Mouse (Mus musculus): ENCODE measurements around the gene Bcl6. TPM values are rescaled to one million over a fixed set of nuclear protein-coding genes. Genes with fewer than 3 reads are reported as not detected.
A peak's percentile ranks its signal among the peaks of the same experiment; 100 is the strongest.

Bcl6 gene
- polyA plus RNA-seq, 1 experiment = 47.5 TPM

GRCm38 (mm10) chr16:23978495-23978894, 10.2 kb downstream of the Bcl6 start:
- Histone ChIP-seq H3K4me3 (ENCODE audit: insufficient read depth, low read length) (no peak overlapping the region), H3K4me1 (ENCODE audit: control insufficient read depth, insufficient read depth, low read length) (peaks cover 44% of the 10 kb centered on the region), H3K27ac (ENCODE audit: insufficient read depth, low read depth, low read length) (peak overlapping the region; percentile 15; the same call in 1 of the 2 replicates)
- TF ChIP-seq POLR2A (IDR thresholded peaks at IDR 0.05; ENCODE audit: borderline replicate concordance, low read depth, low read length) (no peak), CTCF (IDR thresholded peaks at IDR 0.05; ENCODE audit: low read depth, low read length) (no peak)

GRCm38 (mm10) chr16:23977732-23978131, 10.9 kb downstream of the Bcl6 start:
- peaks cover 43% of the 10 kb centered on the region for H3K4me1 ChIP-seq (ENCODE audit: control insufficient read depth, insufficient read depth, low read length)
- TF ChIP-seq CTCF (IDR thresholded peaks at IDR 0.05; ENCODE audit: low read depth, low read length) = no peak
- TF ChIP-seq POLR2A (IDR thresholded peaks at IDR 0.05; ENCODE audit: borderline replicate concordance, low read depth, low read length) = no peak
- H3K27ac ChIP-seq (ENCODE audit: insufficient read depth, low read depth, low read length) = peak overlapping the region; percentile 46
- no peak overlapping the region for H3K4me3 ChIP-seq (ENCODE audit: insufficient read depth, low read length)

GRCm38 (mm10) chr16:23976196-23976595, 12.5 kb downstream of the Bcl6 start:
- Histone ChIP-seq H3K27ac (ENCODE audit: insufficient read depth, low read depth, low read length) (0 out of 2 replicates have a peak overlapping the region, but pooled peaks have one; percentile 28), H3K4me1 (ENCODE audit: control insufficient read depth, insufficient read depth, low read length) (peaks cover 43% of the 10 kb centered on the region), H3K4me3 (ENCODE audit: insufficient read depth, low read length) (no peak overlapping the region)
- TF ChIP-seq CTCF (IDR thresholded peaks at IDR 0.05; ENCODE audit: low read depth, low read length) (no peak), POLR2A (IDR thresholded peaks at IDR 0.05; ENCODE audit: borderline replicate concordance, low read depth, low read length) (no peak)

GRCm38 (mm10) chr16:23973635-23974367, 14.9 kb downstream of the Bcl6 start:
- Histone ChIP-seq H3K27ac (ENCODE audit: insufficient read depth, low read depth, low read length) (no peak overlapping the region), H3K4me3 (ENCODE audit: insufficient read depth, low read length) (no peak overlapping the region), H3K4me1 (ENCODE audit: control insufficient read depth, insufficient read depth, low read length) (peaks cover 22% of the 10 kb centered on the region)
- TF ChIP-seq POLR2A (IDR thresholded peaks at IDR 0.05; ENCODE audit: borderline replicate concordance, low read depth, low read length) (no peak), CTCF (IDR thresholded peaks at IDR 0.05; ENCODE audit: low read depth, low read length) (no peak)

GRCm38 (mm10) chr16:23972901-23973300, 15.8 kb downstream of the Bcl6 start:
- no peak overlapping the region for H3K4me3 ChIP-seq (ENCODE audit: insufficient read depth, low read length)

GRCm38 (mm10) chr16:23972126-23972740, 16.4 kb downstream of the Bcl6 start:
- peaks cover 11% of the 10 kb centered on the region for H3K4me1 ChIP-seq (ENCODE audit: control insufficient read depth, insufficient read depth, low read length)
- H3K27ac ChIP-seq (ENCODE audit: insufficient read depth, low read depth, low read length) = no peak overlapping the region
- H3K4me3 ChIP-seq (ENCODE audit: insufficient read depth, low read length) = no peak overlapping the region
- no peak for TF ChIP-seq POLR2A (IDR thresholded peaks at IDR 0.05; ENCODE audit: borderline replicate concordance, low read depth, low read length)
- TF ChIP-seq CTCF (IDR thresholded peaks at IDR 0.05; ENCODE audit: low read depth, low read length) = no peak

More at GRCm38 (mm10) chr16:23972901-23973300, 15.8 kb downstream of the Bcl6 start:
- Histone ChIP-seq H3K4me1 (ENCODE audit: control insufficient read depth, insufficient read depth, low read length) (peaks cover 16% of the 10 kb centered on the region), H3K27ac (ENCODE audit: insufficient read depth, low read depth, low read length) (no peak overlapping the region)
- TF ChIP-seq CTCF (IDR thresholded peaks at IDR 0.05; ENCODE audit: low read depth, low read length) = no peak

GRCm38 (mm10) chr16:23969919-23970318, 18.7 kb downstream of the Bcl6 start:
- H3K4me1 ChIP-seq (ENCODE audit: control insufficient read depth, insufficient read depth, low read length) = no peaks in the 10 kb centered on the region
- no peak overlapping the region for H3K27ac ChIP-seq (ENCODE audit: insufficient read depth, low read depth, low read length)
- TF ChIP-seq CTCF (IDR thresholded peaks at IDR 0.05; ENCODE audit: low read depth, low read length) = no peak
- TF ChIP-seq POLR2A (IDR thresholded peaks at IDR 0.05; ENCODE audit: borderline replicate concordance, low read depth, low read length) = no peak
- no peak overlapping the region for H3K4me3 ChIP-seq (ENCODE audit: insufficient read depth, low read length)

GRCm38 (mm10) chr16:23968888-23969287, 19.8 kb downstream of the Bcl6 start:
- Histone ChIP-seq H3K4me3 (ENCODE audit: insufficient read depth, low read length) (no peak overlapping the region), H3K27ac (ENCODE audit: insufficient read depth, low read depth, low read length) (no peak overlapping the region), H3K4me1 (ENCODE audit: control insufficient read depth, insufficient read depth, low read length) (no peaks in the 10 kb centered on the region)
- TF ChIP-seq POLR2A (IDR thresholded peaks at IDR 0.05; ENCODE audit: borderline replicate concordance, low read depth, low read length) (no peak), CTCF (IDR thresholded peaks at IDR 0.05; ENCODE audit: low read depth, low read length) (no peak)

GRCm38 (mm10) chr16:23967301-23967700, 21.4 kb downstream of the Bcl6 start:
- no peak; the same call in 1 of the 2 replicates for TF ChIP-seq CTCF (IDR thresholded peaks at IDR 0.05; ENCODE audit: low read depth, low read length)
- TF ChIP-seq POLR2A (IDR thresholded peaks at IDR 0.05; ENCODE audit: borderline replicate concordance, low read depth, low read length) = no peak
- Histone ChIP-seq H3K27ac (ENCODE audit: insufficient read depth, low read depth, low read length) (no peak overlapping the region), H3K4me3 (ENCODE audit: insufficient read depth, low read length) (no peak overlapping the region), H3K4me1 (ENCODE audit: control insufficient read depth, insufficient read depth, low read length) (no peaks in the 10 kb centered on the region)

- Histone ChIP-seq H3K4me1 (ENCODE audit: control insufficient read depth, insufficient read depth, low read length) (no peaks in the 10 kb centered on the region), H3K27ac (ENCODE audit: insufficient read depth, low read depth, low read length) (no peak overlapping the region)
- TF ChIP-seq CTCF (IDR thresholded peaks at IDR 0.05; ENCODE audit: low read depth, low read length) (no peak), POLR2A (IDR thresholded peaks at IDR 0.05; ENCODE audit: borderline replicate concordance, low read depth, low read length) (no peak)
These were observed 22.6 kb downstream of the Bcl6 start for GRCm38 (mm10) chr16:23966066-23966465.

More at GRCm38 (mm10) chr16:23966066-23966465, 22.6 kb downstream of the Bcl6 start:
- H3K4me3 ChIP-seq (ENCODE audit: insufficient read depth, low read length) = no peak overlapping the region

Measured in bone marrow macrophage, adult 2 months (primary cell).